Mouse (Mus musculus): Measurements from ENCODE around the gene Cog6. TPM values are rescaled to one million over a fixed set of nuclear protein-coding genes. Genes with fewer than 3 reads are reported as not detected.
A peak's percentile ranks its signal among the peaks of the same experiment; 100 is the strongest.

Cog6 gene
- total and polyA plus RNA-seq, 2 experiments from 2014 or later, result 28.0 to 37.2 TPM

GRCm38 (mm10) chr3:52983772-52984171 lies 33.3 kb downstream of the Cog6 start:
- Histone ChIP-seq H3K9me3 (ENCODE audit: low read length) (no peaks in the 10 kb centered on the region), H3K36me3 (ENCODE audit: insufficient read depth, low read length) (peaks cover 25% of the 10 kb centered on the region), H3K4me1 (ENCODE audit: insufficient read depth, low read length) (no peaks in the 10 kb centered on the region), H3K9ac (replicated peaks; ENCODE audit: low read length, poor library complexity, severe bottlenecking) (no peak overlapping the region), H3K4me2 (ENCODE audit: low read depth, low read length, poor library complexity, severe bottlenecking) (no peak overlapping the region), H3K27me3 (ENCODE audit: insufficient read depth, low read length) (no peaks in the 10 kb centered on the region), H3K27ac (ENCODE audit: low read depth, low read length) (no peak overlapping the region), H3K4me3 (ENCODE audit: low read depth, low read length) (no peak overlapping the region)
- WGBS, result 91% methylated on average over 3 of the region's 3 CpGs
- TF ChIP-seq CTCF (IDR thresholded peaks at IDR 0.05), result no peak
- ATAC-seq (ENCODE audit: low FRiP score), result no peak
- no peak for DNase-seq (ENCODE audit: low spot score)

GRCm38 (mm10) chr3:52982993-52983392 lies 34.0 kb downstream of the Cog6 start:
- no peak overlapping the region for H3K4me3 ChIP-seq (ENCODE audit: low read depth, low read length)
- no peak overlapping the region for H3K27ac ChIP-seq (ENCODE audit: low read depth, low read length)
- H3K4me2 ChIP-seq (ENCODE audit: low read depth, low read length, poor library complexity, severe bottlenecking), result no peak overlapping the region
- DNase-seq (ENCODE audit: low spot score) (no peak), ATAC-seq (ENCODE audit: low FRiP score) (no peak)
- H3K9me3 ChIP-seq (ENCODE audit: low read length), result no peaks in the 10 kb centered on the region
- H3K27me3 ChIP-seq (ENCODE audit: insufficient read depth, low read length), result no peaks in the 10 kb centered on the region
- 88% methylated on average over 10 of the region's 10 CpGs for WGBS
- H3K9ac ChIP-seq (replicated peaks; ENCODE audit: low read length, poor library complexity, severe bottlenecking), result no peak overlapping the region
- H3K4me1 ChIP-seq (ENCODE audit: insufficient read depth, low read length), result no peaks in the 10 kb centered on the region
- peaks cover 19% of the 10 kb centered on the region for H3K36me3 ChIP-seq (ENCODE audit: insufficient read depth, low read length)
- TF ChIP-seq CTCF (IDR thresholded peaks at IDR 0.05), result no peak

GRCm38 (mm10) chr3:52974674-52975556 lies 42.1 kb downstream of the Cog6 start:
- Histone ChIP-seq H3K4me1 (ENCODE audit: insufficient read depth, low read length) (no peaks in the 10 kb centered on the region), H3K4me3 (ENCODE audit: low read depth, low read length) (no peak overlapping the region), H3K27ac (ENCODE audit: low read depth, low read length) (no peak overlapping the region), H3K9ac (replicated peaks; ENCODE audit: low read length, poor library complexity, severe bottlenecking) (no peak overlapping the region), H3K36me3 (ENCODE audit: insufficient read depth, low read length) (no peaks in the 10 kb centered on the region), H3K27me3 (ENCODE audit: insufficient read depth, low read length) (no peaks in the 10 kb centered on the region), H3K4me2 (ENCODE audit: low read depth, low read length, poor library complexity, severe bottlenecking) (no peak overlapping the region), H3K9me3 (ENCODE audit: low read length) (no peaks in the 10 kb centered on the region)
- DNase-seq (ENCODE audit: low spot score) (peak; percentile 80), ATAC-seq (ENCODE audit: low FRiP score) (peak; percentile 49; the same call in 1 of the 2 replicates)
- 48% methylated on average over 15 of the region's 15 CpGs for WGBS
- TF ChIP-seq CTCF (IDR thresholded peaks at IDR 0.05), result peak; percentile 80

- no peak for DNase-seq (ENCODE audit: low spot score)
- peaks cover 3% of the 10 kb centered on the region; the same call in 1 of the 2 replicates for H3K27me3 ChIP-seq (ENCODE audit: insufficient read depth, low read length)
- ATAC-seq (ENCODE audit: low FRiP score), result no peak
- H3K4me1 ChIP-seq (ENCODE audit: insufficient read depth, low read length), result no peaks in the 10 kb centered on the region
- no peak overlapping the region for H3K4me2 ChIP-seq (ENCODE audit: low read depth, low read length, poor library complexity, severe bottlenecking)
- no peak for TF ChIP-seq CTCF (IDR thresholded peaks at IDR 0.05)
- no peak overlapping the region for H3K9ac ChIP-seq (replicated peaks; ENCODE audit: low read length, poor library complexity, severe bottlenecking)
- no peak overlapping the region for H3K4me3 ChIP-seq (ENCODE audit: low read depth, low read length)
- H3K9me3 ChIP-seq (ENCODE audit: low read length), result no peaks in the 10 kb centered on the region
- no peaks in the 10 kb centered on the region for H3K36me3 ChIP-seq (ENCODE audit: insufficient read depth, low read length)
- 82% methylated on average over 7 of the region's 7 CpGs for WGBS
- no peak overlapping the region for H3K27ac ChIP-seq (ENCODE audit: low read depth, low read length)
These were observed 44.1 kb downstream of the Cog6 start for GRCm38 (mm10) chr3:52972916-52973315.

GRCm38 (mm10) chr3:52967046-52967445 lies 50.0 kb downstream of the Cog6 start:
- no peak for ATAC-seq (ENCODE audit: low FRiP score)

GRCm38 (mm10) chr3:52964206-52964605 lies 52.8 kb downstream of the Cog6 start:
- no peak for ATAC-seq (ENCODE audit: low FRiP score)
- H3K4me2 ChIP-seq (ENCODE audit: low read depth, low read length, poor library complexity, severe bottlenecking), result no peak overlapping the region
- H3K27me3 ChIP-seq (ENCODE audit: insufficient read depth, low read length), result peaks cover 3% of the 10 kb centered on the region; the same call in 1 of the 2 replicates
- H3K9ac ChIP-seq (replicated peaks; ENCODE audit: low read length, poor library complexity, severe bottlenecking), result no peak overlapping the region
- no peaks in the 10 kb centered on the region for H3K4me1 ChIP-seq (ENCODE audit: insufficient read depth, low read length)
- H3K4me3 ChIP-seq (ENCODE audit: low read depth, low read length), result no peak overlapping the region
- DNase-seq (ENCODE audit: low spot score), result no peak
- H3K36me3 ChIP-seq (ENCODE audit: insufficient read depth, low read length), result no peaks in the 10 kb centered on the region
- no peaks in the 10 kb centered on the region for H3K9me3 ChIP-seq (ENCODE audit: low read length)
- no peak overlapping the region for H3K27ac ChIP-seq (ENCODE audit: low read depth, low read length)
- no peak for TF ChIP-seq CTCF (IDR thresholded peaks at IDR 0.05)
- 70% methylated on average over 7 of the region's 7 CpGs for WGBS

More at GRCm38 (mm10) chr3:52967046-52967445, 50.0 kb downstream of the Cog6 start:
- Histone ChIP-seq H3K4me2 (ENCODE audit: low read depth, low read length, poor library complexity, severe bottlenecking) (no peak overlapping the region), H3K36me3 (ENCODE audit: insufficient read depth, low read length) (no peaks in the 10 kb centered on the region), H3K27me3 (ENCODE audit: insufficient read depth, low read length) (peaks cover 3% of the 10 kb centered on the region; the same call in 1 of the 2 replicates), H3K9ac (replicated peaks; ENCODE audit: low read length, poor library complexity, severe bottlenecking) (no peak overlapping the region), H3K9me3 (ENCODE audit: low read length) (no peaks in the 10 kb centered on the region), H3K4me3 (ENCODE audit: low read depth, low read length) (no peak overlapping the region), H3K4me1 (ENCODE audit: insufficient read depth, low read length) (no peaks in the 10 kb centered on the region), H3K27ac (ENCODE audit: low read depth, low read length) (no peak overlapping the region)
- WGBS, result 83% methylated on average over 5 of the region's 5 CpGs
- DNase-seq (ENCODE audit: low spot score), result no peak
- no peak; the same call in 1 of the 2 replicates for TF ChIP-seq CTCF (IDR thresholded peaks at IDR 0.05)
